Mouse (Mus musculus) stomach, postnatal 0 days (tissue): ENCODE measurements around the gene Col18a1.

ENCODE experiments used
- CTCF ChIP-seq: IDR thresholded peaks from 2 replicates; pipeline ENCODE4 v1.5.1; 2016; ENCODE audit warnings: antibody characterized with exemption, low read depth, mild to moderate bottlenecking, moderate library complexity
- EP300 ChIP-seq: optimal IDR thresholded peaks from 2 replicates; pipeline ENCODE3; 2016; ENCODE audit warnings: antibody characterized with exemption

- TF ChIP-seq CTCF (no peak), EP300 (no peak)
Measured at GRCm38 (mm10) chr10:77157245-77158019, 8.9 kb downstream of the Col18a1 start.
